Mouse (Mus musculus) liver, adult 2 months (tissue): Measurements from ENCODE around the gene Gorab.

ENCODE experiments used
- CTCF ChIP-seq: fragments of 200-500 bp; IDR thresholded peaks from 2 replicates; pipeline ENCODE4 v1.5.1; 2011; ENCODE audit warnings: low read depth, low read length, control low read depth
- POLR2A ChIP-seq: fragments of 200-500 bp; IDR thresholded peaks from 2 replicates; pipeline ENCODE4 v1.6.1; 2011; ENCODE audit warnings: low read length, control low read depth; ENCODE audit not compliant: insufficient read depth; ENCODE audit errors: extremely low read depth

GRCm38 (mm10) chr1:163359521-163359920 lies 43.9 kb downstream of the Gorab start:
- TF ChIP-seq CTCF (no peak), POLR2A (no peak)
